Mouse (Mus musculus) retina, embryonic 14.5 days (tissue): ENCODE results near the gene Slc25a22.
"Not testable (repeated sequence)": the region's sequence is repeated elsewhere in the genome, so short reads cannot be mapped to it uniquely, and the experiment has no call there.

ENCODE experiments used
- DNase-seq: peaks from one replicate; pipeline ENCODE4 v3.0.0-alpha.2; 2015; ENCODE audit warnings: low spot score

The Slc25a22 gene

DNA sequence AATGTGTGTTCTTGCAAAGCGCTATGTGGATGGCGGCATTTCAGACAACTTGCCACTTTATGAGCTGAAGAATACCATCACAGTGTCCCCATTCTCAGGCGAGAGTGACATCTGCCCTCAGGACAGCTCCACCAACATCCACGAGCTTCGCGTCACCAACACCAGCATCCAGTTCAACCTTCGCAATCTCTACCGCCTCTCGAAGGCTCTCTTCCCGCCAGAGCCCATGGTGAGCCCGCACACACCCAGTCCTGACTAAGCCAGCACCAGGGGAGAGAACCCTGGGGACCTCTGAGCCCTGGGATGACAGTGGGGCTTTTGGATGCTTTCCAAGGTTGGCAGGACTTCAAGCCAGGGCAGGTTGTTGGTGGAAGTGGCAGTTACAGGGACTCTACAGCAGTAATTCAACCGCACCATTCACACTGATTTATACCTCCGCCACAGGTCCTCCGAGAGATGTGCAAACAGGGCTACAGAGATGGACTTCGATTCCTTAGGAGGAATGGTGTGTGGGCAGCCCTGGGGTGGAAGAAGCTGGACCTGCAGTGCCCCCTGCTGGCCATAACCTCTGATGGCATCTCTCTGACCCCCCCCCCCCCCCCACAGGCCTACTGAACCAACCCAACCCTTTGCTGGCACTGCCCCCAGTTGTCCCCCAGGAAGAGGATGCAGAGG, 20.4 kb upstream of the Slc25a22 start:
- DNase-seq, result peak; percentile 70

GRCm38 (mm10) chr7:141457236-141457635, 19.5 kb upstream of the Slc25a22 start:
- no peak for DNase-seq

DNA sequence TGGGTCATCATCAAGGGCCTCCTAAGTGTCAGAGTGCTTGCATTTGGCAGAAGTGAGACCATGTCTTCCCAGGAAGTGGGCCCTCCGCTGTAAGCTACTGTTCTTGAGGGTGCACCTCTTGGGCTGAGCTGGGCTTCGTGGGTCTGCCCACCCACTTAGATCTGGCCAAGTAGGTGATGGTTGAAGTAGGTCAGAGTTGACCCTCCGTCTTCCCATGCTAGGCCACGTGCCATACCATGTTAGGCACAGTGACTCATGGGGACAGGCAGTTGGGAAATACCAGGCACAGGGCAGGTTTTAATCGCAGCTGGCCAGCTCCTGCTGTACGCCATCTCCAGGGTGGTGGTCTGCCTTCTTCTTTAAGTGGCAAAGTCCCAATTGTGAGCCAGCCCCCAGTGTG, 19.0 kb upstream of the Slc25a22 start:
- DNase-seq, result no peak

DNA sequence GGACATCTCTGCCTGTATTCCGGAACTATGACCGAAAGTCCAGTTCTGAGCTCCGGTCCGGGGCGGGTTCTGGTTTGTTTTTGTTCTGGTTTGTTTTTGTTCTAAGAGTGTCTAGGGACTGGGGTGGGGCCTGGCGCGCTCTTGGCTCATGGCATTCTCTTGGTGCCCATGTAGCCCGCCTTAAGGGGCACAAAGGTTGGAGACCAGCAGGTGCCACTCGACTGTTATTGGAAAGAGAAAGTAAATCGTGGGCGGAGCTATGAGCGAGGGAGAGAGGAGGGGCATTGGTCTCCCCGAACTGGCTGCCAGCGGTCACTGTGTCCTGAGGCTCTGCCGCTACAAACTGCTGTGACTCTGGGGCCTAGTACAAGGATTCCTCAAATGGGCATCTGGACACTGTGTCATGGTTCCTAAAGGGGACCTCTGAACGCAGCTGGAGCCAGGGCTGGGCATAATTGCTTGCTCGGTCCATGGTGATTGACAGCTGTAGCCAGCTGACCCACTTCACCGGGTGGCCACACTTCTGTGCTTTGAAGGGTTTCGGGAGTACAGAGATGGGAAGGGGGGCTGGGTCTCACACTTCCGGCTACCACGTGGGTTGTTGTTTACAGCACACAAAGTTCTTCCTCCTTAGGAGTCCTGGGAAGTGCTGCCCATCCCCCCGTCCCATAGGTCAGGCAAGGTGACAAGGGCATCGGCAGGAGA, 18.1 kb upstream of the Slc25a22 start:
- peak; percentile 69 for DNase-seq

- DNase-seq, result peak; percentile 95
Observed at GRCm38 (mm10) chr7:141454967-141455551, 17.4 kb upstream of the Slc25a22 start, which contains the start of gene Pnpla2. Gene Pnpla2 (plus strand): TSS chr7:141455198.

DNA sequence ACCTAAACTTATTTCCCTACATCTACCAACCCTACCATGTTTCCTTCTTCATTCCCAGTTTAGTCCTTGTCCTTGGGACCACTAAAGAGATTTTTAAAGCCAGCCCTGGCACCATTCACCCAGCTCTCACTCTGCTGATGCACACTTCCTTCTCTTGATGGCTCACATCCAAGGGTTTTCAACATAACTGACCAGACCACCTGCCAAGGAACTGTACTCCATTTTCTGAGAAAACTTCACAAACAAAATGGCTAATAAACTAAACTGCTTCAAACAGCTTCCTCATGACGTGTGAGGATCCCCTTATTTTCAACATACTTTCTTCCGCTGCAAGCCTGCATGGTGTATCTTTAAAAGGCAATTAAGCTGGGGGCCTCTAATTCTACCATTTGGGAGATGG, 15.9 kb upstream of the Slc25a22 start:
- DNase-seq, result no peak

GRCm38 (mm10) chr7:141451928-141452327, 14.2 kb upstream of the Slc25a22 start:
- DNase-seq, result no peak

- peak; percentile 94 for DNase-seq
Observed at GRCm38 (mm10) chr7:141447110-141447991, 9.7 kb upstream of the Slc25a22 start, which contains the start of gene Rplp2. Gene Rplp2 (plus strand): TSS chr7:141447370.

- not testable (repeated sequence) for DNase-seq
Observed at GRCm38 (mm10) chr7:141446374-141446773, 8.7 kb upstream of the Slc25a22 start.

DNA sequence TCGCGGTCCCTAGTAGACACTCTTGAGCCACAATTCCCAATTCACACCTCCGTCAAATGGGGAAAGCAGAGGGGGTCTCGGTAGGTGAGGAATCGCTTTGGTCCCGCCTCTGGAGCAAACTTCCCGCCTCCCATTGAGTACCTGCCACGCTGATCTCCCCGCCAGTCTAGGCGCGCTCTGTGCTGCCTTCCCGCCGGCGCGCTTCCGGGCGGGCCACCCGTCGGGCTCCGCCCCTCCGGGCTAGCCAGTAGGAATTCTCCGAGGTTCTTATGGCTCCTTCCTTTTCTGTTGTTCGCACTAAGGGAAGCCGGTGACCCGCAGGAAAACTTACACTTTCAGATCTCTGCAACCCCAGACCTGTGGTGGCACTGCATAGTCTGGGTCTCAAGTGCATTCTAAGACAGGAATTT, 6.1 kb upstream of the Slc25a22 start, which contains the start of gene Pidd1:
Pidd1 (minus strand) TSS at position 198 of the 410 bp plus-strand sequence.
- DNase-seq, result peak; percentile 78

DNA sequence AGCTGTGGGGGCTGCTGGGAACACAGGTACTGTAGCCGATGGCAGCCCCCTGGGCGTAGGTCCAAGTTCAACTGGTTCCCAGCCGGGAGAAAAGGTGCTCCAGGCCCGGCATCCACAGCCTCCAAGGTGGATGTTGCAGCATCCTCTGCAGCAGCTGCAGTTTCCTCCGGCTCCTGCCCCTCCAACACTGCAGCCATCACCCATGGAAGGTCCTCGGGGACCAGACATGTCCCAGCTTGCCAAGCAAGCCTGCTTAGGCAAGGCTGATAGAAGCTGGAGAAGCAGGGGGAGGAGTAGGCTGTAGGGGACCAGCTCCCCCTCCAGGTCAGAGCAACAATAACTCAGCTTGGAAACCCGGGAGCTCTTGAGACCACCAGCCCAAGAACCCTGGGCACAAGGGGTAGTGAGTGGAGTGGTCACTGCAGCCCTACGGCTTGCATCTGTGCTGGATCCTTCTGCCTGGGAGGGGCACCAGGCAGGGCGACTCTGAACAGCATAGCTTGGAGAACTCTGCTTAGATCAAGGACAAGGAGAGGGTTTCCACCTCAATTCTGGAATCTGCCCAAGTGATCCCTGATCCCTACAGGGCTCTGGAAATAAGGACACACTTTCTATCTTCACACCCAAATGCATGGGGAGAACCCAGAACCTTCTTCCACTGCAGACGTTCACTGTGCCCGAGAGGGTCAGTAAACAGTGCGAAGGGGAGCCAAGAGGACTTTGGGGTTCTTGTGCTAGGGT, 5.6 kb upstream of the Slc25a22 start:
- DNase-seq, result peak; percentile 73

DNA sequence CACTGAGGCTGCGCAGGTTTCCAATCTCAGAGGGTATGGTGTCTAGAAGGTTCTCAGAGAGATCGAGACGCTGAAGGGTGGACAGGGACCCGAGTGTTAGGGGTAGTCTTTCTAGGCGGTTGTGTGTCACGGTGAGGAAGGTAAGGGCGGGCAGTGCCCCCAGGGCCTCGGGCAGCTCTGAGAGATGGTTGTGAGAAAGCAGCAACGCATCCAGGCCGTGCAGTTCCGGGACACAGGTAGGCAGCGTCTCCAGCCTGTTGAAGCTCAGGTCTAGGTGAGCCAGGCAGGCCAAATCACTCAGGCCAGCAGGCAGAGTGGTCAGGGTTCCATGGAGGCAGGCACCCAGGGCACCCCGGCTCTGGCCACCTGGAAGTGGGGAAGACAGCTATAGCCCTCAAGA, 4.5 kb upstream of the Slc25a22 start:
- no peak for DNase-seq

DNA sequence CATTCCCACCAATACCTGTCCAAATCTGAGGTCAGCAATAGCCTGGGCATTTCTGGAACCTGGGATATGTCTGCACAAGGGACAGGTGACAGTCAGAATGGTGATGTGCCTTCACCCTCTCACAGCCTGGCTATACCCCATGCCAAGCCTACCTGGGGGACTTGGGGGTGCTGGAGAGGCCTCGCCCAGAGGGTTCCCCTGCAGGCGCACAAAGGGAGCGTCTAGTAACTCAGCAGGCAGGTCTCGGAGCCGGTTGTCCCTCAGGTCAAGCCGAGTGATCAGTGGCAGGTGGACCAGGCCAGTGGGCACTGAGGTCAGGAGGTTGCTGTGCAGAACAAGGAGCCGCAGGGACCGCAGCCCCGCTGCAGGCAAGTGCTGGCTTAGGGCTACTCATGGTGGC, 3.8 kb upstream of the Slc25a22 start:
- DNase-seq, result no peak

- DNase-seq, result peak; percentile 73
Observed at GRCm38 (mm10) chr7:141440613-141441012, 2.9 kb upstream of the Slc25a22 start.

DNA sequence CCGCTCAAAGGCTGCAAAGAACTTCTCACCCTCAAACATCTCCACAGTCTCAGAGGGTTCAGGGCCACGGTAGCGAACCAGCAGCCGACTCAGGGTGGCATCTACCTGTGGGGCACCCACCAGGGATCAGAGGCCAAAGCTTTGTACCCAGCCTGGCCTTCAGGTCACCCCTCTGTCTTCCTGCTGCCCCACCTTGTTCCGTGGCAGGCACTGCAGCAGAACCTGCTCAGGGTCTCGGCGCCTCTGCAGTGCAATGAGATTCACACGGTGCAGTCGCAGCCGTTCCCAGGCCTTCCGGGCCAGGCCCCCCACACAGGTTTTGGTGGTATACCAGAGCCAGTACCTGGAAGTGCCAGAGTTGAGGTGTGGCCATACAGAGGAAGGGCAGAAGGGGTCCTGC, 2.1 kb upstream of the Slc25a22 start:
- DNase-seq, result no peak

DNA sequence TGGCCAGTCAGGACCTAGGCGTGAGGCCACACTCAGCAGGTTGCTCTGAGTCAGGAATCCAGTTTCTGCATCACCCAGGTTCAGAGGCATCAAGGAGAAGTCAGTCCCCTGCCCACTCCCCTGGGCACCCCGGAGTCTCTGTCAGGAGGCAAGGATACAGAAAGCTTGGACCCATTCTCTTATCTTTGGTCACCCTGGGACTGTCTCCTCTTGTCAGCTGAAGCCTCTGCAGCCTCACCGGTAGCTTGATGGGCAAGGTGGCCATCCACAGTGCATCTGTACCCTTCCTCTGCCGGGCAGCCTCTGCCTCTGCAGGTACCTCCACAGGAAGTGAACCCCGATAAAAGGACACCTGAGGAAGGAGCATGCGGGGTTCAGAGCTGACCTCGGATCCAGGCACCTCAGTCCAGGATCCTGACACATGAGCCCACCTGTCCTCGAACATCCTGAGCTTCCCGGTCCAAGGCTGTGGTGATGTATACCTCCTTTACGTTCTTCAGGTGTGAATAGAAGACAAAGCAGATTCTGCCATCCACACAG, 1.5 kb upstream of the Slc25a22 start:
- no peak for DNase-seq

DNA sequence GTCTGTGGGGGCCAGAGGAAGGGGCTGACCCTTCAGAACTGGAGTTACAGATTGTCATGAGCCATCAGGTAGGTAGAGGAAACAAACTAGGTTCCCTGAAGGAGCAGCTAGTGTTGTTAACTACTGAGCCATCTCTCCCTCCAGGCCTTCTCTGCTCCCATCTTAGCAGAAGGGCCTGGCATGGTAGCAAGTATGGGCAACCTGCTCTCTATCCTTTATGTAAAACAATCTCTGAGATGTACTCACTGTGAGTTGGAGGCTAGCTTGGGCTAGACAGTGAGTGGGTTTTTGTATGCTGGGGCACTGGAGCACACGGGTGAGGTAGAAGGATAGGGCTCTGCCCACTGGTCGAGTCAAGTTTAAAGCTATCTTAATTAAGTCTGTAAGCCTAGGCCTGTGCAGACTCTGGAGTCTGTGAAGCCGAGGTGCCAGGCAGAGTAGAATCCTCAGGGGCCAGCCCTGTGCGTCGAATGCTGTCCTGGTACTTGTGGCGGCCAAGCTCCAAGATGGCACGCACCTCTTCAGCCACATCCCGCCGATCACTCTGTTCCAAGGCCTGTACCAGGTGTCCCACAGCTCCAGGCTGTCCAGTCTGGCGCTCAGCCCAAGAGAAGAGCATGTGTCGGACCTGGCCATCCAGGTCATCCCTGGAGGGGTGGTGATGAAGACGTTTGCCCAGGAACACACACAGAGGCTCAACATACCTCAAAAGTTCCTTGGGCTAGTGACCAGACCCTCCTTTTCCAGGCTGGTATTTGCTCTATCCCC, 693 bp upstream of the Slc25a22 start:
- no peak for DNase-seq

DNA sequence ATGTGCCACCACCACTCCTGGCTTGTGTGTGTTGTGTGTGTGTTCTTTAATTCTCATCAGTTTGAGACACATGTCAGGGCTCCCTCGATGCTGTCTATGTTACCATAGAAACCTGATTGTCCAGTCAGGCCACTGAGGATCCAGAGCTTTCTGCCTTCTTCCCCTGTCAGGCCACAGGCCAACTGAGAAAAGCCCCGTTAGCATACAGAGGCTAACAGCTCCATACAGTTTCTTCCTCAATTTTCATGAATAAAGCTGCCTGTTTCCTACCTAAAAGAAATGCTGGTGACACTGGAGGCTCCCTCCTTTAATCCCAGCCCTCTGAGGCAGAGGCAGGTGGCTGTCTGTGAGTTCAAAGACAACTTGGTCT, 1.2 kb downstream of the Slc25a22 start:
- no peak for DNase-seq

- DNase-seq, result no peak
Observed at GRCm38 (mm10) chr7:141435856-141436522, 1.7 kb downstream of the Slc25a22 start.
